Mouse (Mus musculus) bone marrow, adult 2 months (tissue): ENCODE data around the gene Gm10642.

Experiments used
- CTCF ChIP-seq: fragments of 200-500 bp; IDR thresholded peaks from 2 replicates; pipeline ENCODE4 v1.5.1; 2011; ENCODE audit warnings: low read length, control low read depth; ENCODE audit not compliant: control insufficient read depth, insufficient read depth
- POLR2A ChIP-seq: fragments of 200-500 bp; IDR thresholded peaks from 2 replicates; pipeline ENCODE4 v1.6.1; 2011; ENCODE audit warnings: low read depth, mild to moderate bottlenecking, control low read depth, low read length, borderline replicate concordance; ENCODE audit not compliant: control insufficient read depth

DNA sequence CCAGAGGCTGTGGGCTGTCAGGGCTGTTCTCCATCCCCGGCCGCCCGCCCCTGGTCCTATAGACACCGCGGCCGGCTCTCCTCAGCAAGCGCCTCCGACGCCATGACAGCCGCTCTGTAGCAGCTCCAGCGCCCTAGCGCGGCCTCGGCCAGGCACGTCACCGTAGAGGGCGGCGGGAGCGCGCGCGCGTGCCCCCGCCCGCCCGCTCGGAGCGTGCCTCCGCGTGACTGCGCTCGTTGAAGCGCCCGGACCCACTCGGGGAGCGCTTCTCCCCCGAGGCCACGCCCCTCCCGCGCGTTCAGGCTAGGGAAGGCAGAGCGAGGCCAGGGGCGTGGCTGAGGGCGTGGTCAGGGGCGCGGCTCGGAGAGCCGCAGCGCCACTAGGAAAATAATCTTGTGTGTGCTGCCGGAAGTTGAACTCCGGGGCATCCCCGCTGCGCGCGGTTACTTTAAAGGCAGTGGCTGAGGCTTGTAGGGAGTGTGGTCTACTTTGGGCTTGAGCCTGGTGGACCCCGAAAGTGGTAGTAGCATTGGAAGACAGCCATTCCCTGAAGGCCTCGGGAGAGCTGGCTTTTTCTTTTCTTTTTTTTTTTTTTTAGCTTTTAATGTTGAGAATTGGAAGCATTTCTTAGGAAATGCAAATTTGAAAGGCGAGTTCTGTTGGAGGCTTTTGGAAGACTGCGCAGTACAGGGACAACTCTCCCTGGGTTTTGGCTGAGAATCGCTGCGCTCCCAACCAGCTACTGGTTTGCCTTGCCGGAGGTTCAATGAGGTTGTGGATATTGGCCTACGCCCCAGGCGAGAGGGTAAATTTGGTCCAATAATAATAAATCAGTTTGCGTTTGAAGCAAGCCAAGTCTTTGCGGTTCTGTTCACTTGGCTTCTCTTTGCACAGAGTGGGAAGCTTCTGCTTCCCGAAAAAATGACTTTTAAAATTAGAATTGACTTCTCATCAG lies 1.2 kb downstream of the Gm10642 start, which contains the start of gene Mindy2:
- TF ChIP-seq POLR2A, result peak; percentile 96
- TF ChIP-seq CTCF, result no peak
